Mouse (Mus musculus) brain, embryonic 14.5 days (tissue): Measurements from ENCODE around the gene Mcf2l.

Experiments used
- CTCF ChIP-seq: fragments of 200-500 bp; IDR thresholded peaks from 2 replicates; pipeline ENCODE4 v1.5.1; 2012; ENCODE audit warnings: inconsistent platforms, mild to moderate bottlenecking, moderate library complexity, borderline replicate concordance; ENCODE audit not compliant: insufficient read depth, insufficient read length; ENCODE audit errors: extremely low read depth
- POLR2A ChIP-seq: fragments of 200-500 bp; IDR thresholded peaks from 2 replicates; pipeline ENCODE4 v1.6.1; 2012; ENCODE audit warnings: mild to moderate bottlenecking, inconsistent platforms, borderline replicate concordance; ENCODE audit not compliant: poor library complexity, insufficient read depth, insufficient read length, severe bottlenecking; ENCODE audit errors: extremely low read depth

DNA sequence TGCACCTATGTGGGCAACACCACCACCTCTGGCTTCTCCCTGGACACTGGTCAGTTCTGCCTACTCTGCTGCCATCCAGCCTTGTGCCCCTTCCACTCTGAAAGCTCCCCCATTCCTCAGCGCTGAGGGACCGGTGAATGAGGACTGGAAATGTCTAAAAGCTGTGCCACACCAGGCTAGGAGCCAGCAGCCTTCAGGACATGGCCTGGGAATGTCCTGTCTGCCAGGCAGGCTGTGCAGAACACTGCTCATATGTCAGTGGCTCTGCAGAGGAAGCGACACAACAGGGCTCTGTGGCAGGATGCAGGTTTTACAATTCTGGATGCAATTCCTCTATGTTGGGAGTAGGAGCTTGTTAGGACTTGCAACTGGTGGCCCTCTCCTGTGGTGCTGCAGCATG lies 10.5 kb upstream of the Mcf2l start:
- no peak for TF ChIP-seq CTCF
- no peak for TF ChIP-seq POLR2A
